Mouse (Mus musculus): Measurements from ENCODE around the gene Fgf11.

Fgf11 gene

GRCm38 (mm10) chr11:69816520-69816919, 14.9 kb upstream of the Fgf11 start:
- DNase-seq (ENCODE audit: low spot score), result no peak

GRCm38 (mm10) chr11:69815155-69815554, 13.5 kb upstream of the Fgf11 start, which contains the start of gene Gm39566:
Gm39566 (minus strand) TSS chr11:69815298.
- DNase-seq (ENCODE audit: low spot score), result no peak

DNA sequence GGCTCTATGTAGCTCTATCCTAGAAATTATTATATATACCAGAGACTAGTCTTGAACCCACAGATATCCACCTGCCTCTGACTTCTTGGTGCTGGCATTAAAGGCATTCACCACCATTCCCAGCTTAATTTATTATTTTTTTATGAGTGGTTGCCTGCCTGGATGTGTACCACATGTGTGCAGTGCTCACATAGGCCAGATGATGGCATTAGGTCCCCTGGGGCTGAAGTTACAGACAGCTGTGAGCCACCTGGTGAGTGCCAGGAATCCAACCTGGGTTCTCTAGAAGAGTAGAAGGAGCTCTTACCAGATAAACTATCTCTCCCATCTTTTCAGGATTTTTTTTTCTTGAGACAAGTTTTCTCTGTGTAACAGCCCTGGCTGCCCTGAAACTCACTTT, 8.6 kb upstream of the Fgf11 start:
- DNase-seq (ENCODE audit: low spot score), result no peak

GRCm38 (mm10) chr11:69807641-69808040, 6.0 kb upstream of the Fgf11 start:
- DNase-seq (ENCODE audit: low spot score), result no peak

GRCm38 (mm10) chr11:69806378-69806777, 4.7 kb upstream of the Fgf11 start:
- DNase-seq (ENCODE audit: low spot score), result no peak

- DNase-seq (ENCODE audit: low spot score), result no peak
Observed at GRCm38 (mm10) chr11:69804972-69805909, 3.6 kb upstream of the Fgf11 start, which contains the start of gene Tmem102. Tmem102 (minus strand) TSS chr11:69805624.

DNA sequence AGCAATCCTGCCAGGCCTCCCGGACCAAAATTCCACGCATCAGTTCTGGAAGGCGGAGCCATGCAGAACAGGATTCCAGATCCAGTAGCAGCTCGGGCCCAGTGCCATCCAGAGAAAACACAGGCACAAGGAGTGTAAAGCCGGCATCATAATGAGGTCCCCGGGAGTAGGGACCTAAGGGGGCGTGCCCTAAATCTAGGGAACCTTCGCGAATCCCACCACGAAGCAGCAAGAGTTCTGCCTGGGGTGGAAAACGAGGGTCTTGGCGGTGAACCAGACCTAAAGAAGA, 2.9 kb upstream of the Fgf11 start:
- no peak for DNase-seq (ENCODE audit: low spot score)

DNA sequence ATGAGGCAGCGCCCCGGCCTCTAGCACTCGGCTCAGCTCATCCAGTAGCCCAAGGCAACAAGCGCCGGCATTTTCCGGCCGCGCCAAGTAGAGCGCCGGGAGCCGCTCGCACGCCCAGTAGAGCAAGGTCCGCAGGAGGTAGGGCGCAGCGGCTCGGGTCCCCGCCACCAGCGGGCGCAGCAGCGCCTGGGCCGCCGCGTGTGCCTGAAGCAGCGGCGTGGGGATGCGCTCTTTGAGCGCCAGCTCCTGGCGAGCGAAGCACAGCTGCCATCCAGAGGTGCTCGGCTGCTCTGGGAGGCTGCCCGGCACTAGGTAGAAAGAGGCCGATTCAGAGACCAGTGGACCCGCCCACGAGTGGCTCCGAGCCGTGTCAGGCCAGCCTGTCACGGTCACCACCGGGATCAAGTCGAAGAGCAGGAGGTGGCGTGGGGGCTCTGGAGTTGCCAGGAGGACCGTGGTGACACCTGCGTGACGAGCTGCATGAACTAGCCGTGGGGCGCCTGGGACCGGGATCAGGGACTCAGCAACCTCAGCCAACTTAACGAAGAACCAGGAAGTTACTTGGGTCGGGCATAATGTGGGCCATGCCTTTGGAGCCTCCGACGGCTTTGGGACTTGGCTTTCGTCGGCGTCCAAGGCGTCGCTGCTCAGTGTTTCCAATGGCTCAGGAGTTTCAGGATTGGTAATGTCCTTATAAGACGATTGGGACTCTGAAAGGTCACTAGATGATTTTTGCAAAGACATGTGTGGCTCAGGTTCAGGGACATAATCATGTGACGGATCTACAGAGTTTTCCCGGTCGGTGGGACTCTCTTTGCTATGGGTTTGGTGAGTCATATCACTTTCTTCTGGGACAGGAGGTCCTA, 2.4 kb upstream of the Fgf11 start:
- DNase-seq (ENCODE audit: low spot score), result peak; percentile 55

GRCm38 (mm10) chr11:69803328-69803727, 1.7 kb upstream of the Fgf11 start:
- DNase-seq (ENCODE audit: low spot score), result no peak

- no peak for DNase-seq (ENCODE audit: low spot score)
Observed at GRCm38 (mm10) chr11:69802648-69803105, 1.0 kb upstream of the Fgf11 start.

GRCm38 (mm10) chr11:69800392-69801197, 1.1 kb downstream of the Fgf11 start:
- no peak for DNase-seq (ENCODE audit: low spot score)

- DNase-seq (ENCODE audit: low spot score), result no peak
Observed at GRCm38 (mm10) chr11:69800138-69800391, 1.6 kb downstream of the Fgf11 start.

- DNase-seq (ENCODE audit: low spot score), result no peak
Observed at GRCm38 (mm10) chr11:69799394-69800137, 2.1 kb downstream of the Fgf11 start.

DNA sequence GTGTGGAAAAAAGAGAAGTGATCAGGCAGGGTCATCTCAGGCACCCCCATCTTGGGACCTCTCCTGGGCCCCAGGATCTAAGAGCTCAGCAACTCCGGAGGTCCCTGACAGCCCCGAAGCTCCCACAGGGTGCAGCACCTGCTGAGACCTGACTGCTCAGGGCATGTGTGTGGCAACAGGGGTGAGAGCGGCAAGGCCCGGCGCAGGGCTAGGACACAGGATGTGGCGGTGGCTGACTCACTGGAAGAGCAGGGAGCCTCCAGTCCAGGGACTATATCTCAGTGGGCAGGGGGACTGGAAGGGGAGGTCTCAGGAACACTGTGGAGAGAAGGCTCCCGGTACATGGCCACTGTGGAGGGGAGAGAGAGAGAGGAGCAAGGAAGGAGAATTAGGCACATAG, 3.7 kb downstream of the Fgf11 start:
- DNase-seq (ENCODE audit: low spot score), result no peak

DNA sequence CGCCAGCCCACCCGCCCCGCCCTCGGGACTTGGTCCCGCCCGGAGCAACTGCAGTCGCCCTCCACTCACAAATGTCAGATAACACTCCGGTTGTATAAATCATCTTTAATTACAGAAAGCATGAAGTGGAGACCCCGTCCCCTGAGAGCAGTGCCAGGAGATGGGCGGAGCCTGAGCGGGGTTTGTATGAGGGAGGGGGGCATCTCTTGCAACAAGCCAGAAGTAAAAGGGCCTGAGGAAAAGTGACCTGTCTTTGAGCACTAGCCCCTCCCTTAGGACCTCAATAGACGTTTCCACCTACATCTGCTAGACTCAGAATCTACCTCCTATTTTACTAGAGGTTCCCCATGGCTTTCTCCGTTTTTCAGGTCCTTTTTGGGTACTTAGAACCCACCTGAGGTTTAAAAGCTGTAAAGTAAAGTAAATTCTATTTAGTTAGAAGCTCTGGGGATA, 5.6 kb downstream of the Fgf11 start:
- DNase-seq (ENCODE audit: low spot score), result no peak

DNA sequence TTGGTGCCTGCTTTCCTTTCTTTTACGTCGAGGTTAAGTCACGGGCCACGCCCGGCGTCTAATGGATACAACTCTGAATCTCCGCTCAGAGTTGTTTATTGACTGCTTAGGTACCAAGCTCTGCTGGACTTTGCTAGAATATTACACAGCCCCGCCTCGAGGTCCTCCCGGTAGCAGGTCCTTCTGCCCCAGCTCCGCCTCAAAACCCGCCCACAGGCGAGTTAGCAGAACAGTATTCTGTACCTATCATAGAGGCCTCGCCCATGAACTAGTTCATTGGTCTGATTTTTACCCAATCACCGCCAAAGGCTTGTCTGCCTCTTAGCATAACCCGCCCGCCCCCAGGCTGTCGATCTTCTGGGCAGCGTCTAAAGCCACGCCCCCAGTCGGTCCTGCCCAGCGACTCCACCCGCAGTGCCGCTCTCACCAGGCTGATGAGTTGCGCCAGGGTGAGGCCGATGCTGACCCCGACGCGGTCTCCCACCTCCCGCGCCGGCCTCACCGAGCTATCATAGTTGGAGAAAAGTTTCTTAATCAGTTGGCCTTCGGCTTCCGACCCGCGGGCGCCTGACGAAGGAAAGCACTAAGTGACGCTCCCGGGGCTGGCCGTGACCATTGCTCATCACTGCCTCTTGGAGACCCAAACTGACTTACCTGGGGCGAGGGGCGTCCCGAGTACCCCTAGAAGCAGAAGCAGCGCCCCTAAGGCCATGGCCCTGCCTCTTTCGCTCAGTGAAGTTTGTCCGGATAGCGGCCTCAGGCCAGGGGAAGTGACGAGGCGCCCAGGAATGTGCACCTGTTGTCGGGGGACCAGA, 6.3 kb downstream of the Fgf11 start, which contains the start of gene Chrnb1:
TSS of gene Chrnb1 (minus strand) at position 776 of the 815 bp plus-strand sequence.
- peak; percentile 83 for DNase-seq (ENCODE audit: low spot score)

GRCm38 (mm10) chr11:69793429-69793828, 8.2 kb downstream of the Fgf11 start:
- no peak for DNase-seq (ENCODE audit: low spot score)

GRCm38 (mm10) chr11:69791420-69791819, 10.2 kb downstream of the Fgf11 start:
- DNase-seq (ENCODE audit: low spot score), result no peak

DNA sequence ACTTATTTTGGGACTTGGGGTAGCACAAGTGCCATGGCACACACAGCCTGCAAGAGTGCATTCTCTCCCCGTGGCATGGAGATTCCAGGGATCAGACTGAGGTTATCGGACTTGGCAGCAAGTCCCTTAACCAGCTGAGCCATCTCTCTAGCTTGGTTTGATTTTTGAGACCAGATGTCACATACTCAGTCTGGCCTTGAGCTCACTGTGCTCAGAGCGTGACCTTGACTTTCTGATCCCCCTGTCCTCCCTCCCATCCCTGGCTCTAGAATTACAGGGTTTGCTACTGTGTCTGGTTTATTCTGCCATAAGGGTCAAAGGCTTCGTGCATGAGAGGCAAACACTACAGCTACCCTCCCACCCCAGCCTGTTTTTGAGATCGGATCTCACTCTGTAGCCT, 12.2 kb downstream of the Fgf11 start:
- no peak for DNase-seq (ENCODE audit: low spot score)

DNA sequence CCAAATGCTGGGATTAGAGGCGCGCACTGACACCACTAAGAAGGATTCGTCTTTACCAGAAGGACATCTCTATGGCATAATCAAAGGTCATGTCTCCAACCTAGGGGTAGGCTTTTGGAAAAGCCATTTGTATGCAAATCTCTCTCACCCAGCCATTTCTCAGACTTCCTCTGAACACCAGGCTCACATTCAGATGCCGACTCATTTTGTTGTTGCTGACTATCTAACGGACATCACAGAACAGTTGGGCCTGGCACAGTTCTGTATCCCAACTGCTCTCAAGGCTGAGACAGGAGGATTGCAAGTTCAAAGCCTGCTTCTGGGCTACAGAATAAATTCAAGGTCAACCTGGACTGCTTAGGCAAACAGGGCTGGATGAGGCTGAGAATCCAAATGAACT, 14.4 kb downstream of the Fgf11 start:
- no peak for DNase-seq (ENCODE audit: low spot score)
